Comparison of ENCODE assay signal across 27 mouse cellular contexts in genomic region chr16:65867927-65868326, GRCm38 (mm10). TPM values are rescaled to one million over a fixed set of nuclear protein-coding genes. Genes with fewer than 3 reads are reported as not detected.
DNase-seq lines count a peak whose midpoint lies in the region; ATAC-seq and TF ChIP-seq lines count a peak whose summit lies in the region.
"Had no signal": no experiment of that assay in that cellular context is flagged by ENCODE, and none has a peak within 500 bp of the region (broad histone marks: within the 10 kb centered on the region; RNA-seq: fewer than 3 reads in every experiment).

No protein-coding gene starts in this region.

- H3K27me3 ChIP-seq in kidney, postnatal 0 days (ENCODE audit: insufficient read depth, low read length): no peaks in the 10 kb centered on the region
- H3K27me3 ChIP-seq in kidney, adult 2 months (replicated peaks; ENCODE audit: control insufficient read depth, insufficient read depth, low read length): no peaks in the 10 kb centered on the region
- no peaks in the 10 kb centered on the region for H3K27me3 ChIP-seq in limb, embryonic 15.5 days
- H3K27me3 ChIP-seq: CH12.LX; embryonic facial prominence, embryonic 12.5 days; forebrain, embryonic 15.5 days; heart, embryonic 12.5 days; hindbrain, embryonic 13.5 days; megakaryocyte, embryonic 14.5 days; midbrain, embryonic 12.5 days; stomach, embryonic 15.5 days had no signal

- ATAC-seq in kidney, postnatal 0 days (replicated peaks; ENCODE audit: low FRiP score, low read depth): no peak; the same call in 1 of the 2 replicates
- ATAC-seq in limb, embryonic 15.5 days (ENCODE audit: insufficient number of reproducible peaks, low FRiP score, low TSS enrichment, low read depth): no peak
- ATAC-seq: forebrain, embryonic 15.5 days; intestine, embryonic 16.5 days had no signal

- no peaks in the 10 kb centered on the region for H3K4me1 ChIP-seq in kidney, postnatal 0 days (replicated peaks; ENCODE audit: insufficient read depth, low read length)
- H3K4me1 ChIP-seq in kidney, adult 2 months (ENCODE audit: control insufficient read depth, insufficient read depth, low read length): no peaks in the 10 kb centered on the region
- no peaks in the 10 kb centered on the region for H3K4me1 ChIP-seq in limb, embryonic 15.5 days
- H3K4me1 ChIP-seq: embryonic facial prominence, embryonic 12.5 days; forebrain, embryonic 15.5 days; heart, embryonic 12.5 days; hindbrain, embryonic 13.5 days; megakaryocyte, embryonic 14.5 days; midbrain, embryonic 12.5 days; stomach, embryonic 15.5 days had no signal

- H3K4me2 ChIP-seq in kidney, postnatal 0 days (ENCODE audit: low read length): no peak overlapping the region
- H3K4me2 ChIP-seq in limb, embryonic 15.5 days: no peak overlapping the region
- H3K4me2 ChIP-seq: embryonic facial prominence, embryonic 12.5 days; forebrain, embryonic 15.5 days; heart, embryonic 12.5 days; hindbrain, embryonic 13.5 days; midbrain, embryonic 12.5 days; stomach, embryonic 15.5 days had no signal

- H3K9me3 ChIP-seq in kidney, postnatal 0 days (replicated peaks; ENCODE audit: low read length): no peaks in the 10 kb centered on the region
- H3K9me3 ChIP-seq in limb, embryonic 15.5 days: no peaks in the 10 kb centered on the region
- H3K9me3 ChIP-seq: embryonic facial prominence, embryonic 12.5 days; forebrain, embryonic 15.5 days; heart, embryonic 12.5 days; hindbrain, embryonic 13.5 days; megakaryocyte, embryonic 14.5 days; midbrain, embryonic 12.5 days; stomach, embryonic 15.5 days had no signal

- peak; percentile 79 for DNase-seq in kidney, postnatal 0 days (ENCODE audit: low spot score)
- DNase-seq in kidney, adult 2 months: no peak
- peak; percentile 49 for DNase-seq in 3T3-L1 (ENCODE audit: low read depth, low spot score)
- peak; percentile 67 for DNase-seq in NIH3T3 (ENCODE audit: low read depth)
- no peak for DNase-seq in adrenal gland, postnatal 25 days
- DNase-seq: adrenal gland, postnatal 10 days; cerebellum, adult 11 months; cerebellum, adult 9-10 months; cerebellum, postnatal 36 days; gastrocnemius, adult 2 months; gastrocnemius, postnatal 36 days; heart, adult 18-20 months; heart, postnatal 4 days; kidney, adult 9 months; layer of hippocampus, postnatal 36 days; left cerebral cortex, postnatal 4 days; lung, postnatal 4 days had no signal

- H3K9ac ChIP-seq in kidney, postnatal 0 days (ENCODE audit: low read depth, low read length): no peak overlapping the region
- no peak overlapping the region for H3K9ac ChIP-seq in limb, embryonic 15.5 days
- H3K9ac ChIP-seq: embryonic facial prominence, embryonic 12.5 days; forebrain, embryonic 15.5 days; heart, embryonic 12.5 days; hindbrain, embryonic 13.5 days; midbrain, embryonic 12.5 days; stomach, embryonic 15.5 days had no signal

- H3K27ac ChIP-seq in kidney, postnatal 0 days: no peak overlapping the region
- no peak overlapping the region for H3K27ac ChIP-seq in kidney, adult 2 months (ENCODE audit: insufficient read depth, low read depth, low read length)
- H3K27ac ChIP-seq in limb, embryonic 15.5 days: 0 out of 2 replicates have a peak overlapping the region, but pooled peaks have one; percentile 27
- H3K27ac ChIP-seq: embryonic facial prominence, embryonic 12.5 days; forebrain, embryonic 15.5 days; gastrocnemius, adult 2 months; hindbrain, embryonic 13.5 days; midbrain, embryonic 12.5 days; stomach, embryonic 15.5 days had no signal

- 57% methylated on average over 2 of the region's 2 CpGs for WGBS in kidney, postnatal 0 days
- 66% methylated on average over 2 of the region's 2 CpGs for WGBS in kidney, adult 2 months
- WGBS in limb, embryonic 15.5 days: 25% methylated on average over 2 of the region's 2 CpGs

- TF ChIP-seq CTCF in kidney, postnatal 0 days (IDR thresholded peaks at IDR 0.05; ENCODE audit: low read depth): no peak
- TF ChIP-seq CTCF in kidney, adult 2 months (conservative IDR thresholded peaks at IDR 0.05; ENCODE audit: insufficient read depth, insufficient read length, low read depth, low read length): no peak

- no peak for TF ChIP-seq POLR2A in kidney, adult 2 months (IDR thresholded peaks at IDR 0.05; ENCODE audit: low read depth, low read length)

- no peaks in the 10 kb centered on the region for H3K36me3 ChIP-seq in kidney, postnatal 0 days (ENCODE audit: insufficient read depth, low read length)
- no peaks in the 10 kb centered on the region for H3K36me3 ChIP-seq in kidney, adult 2 months (ENCODE audit: control insufficient read depth, insufficient read depth, low read length)
- H3K36me3 ChIP-seq in limb, embryonic 15.5 days: no peaks in the 10 kb centered on the region
- H3K36me3 ChIP-seq: embryonic facial prominence, embryonic 12.5 days; forebrain, embryonic 15.5 days; heart, embryonic 12.5 days; hindbrain, embryonic 13.5 days; midbrain, embryonic 12.5 days; stomach, embryonic 15.5 days had no signal

- H3K4me3 ChIP-seq in kidney, postnatal 0 days (replicated peaks; ENCODE audit: low read depth, low read length): no peak overlapping the region
- H3K4me3 ChIP-seq in kidney, adult 2 months (ENCODE audit: insufficient read depth, low read depth, low read length): no peak overlapping the region
- no peak overlapping the region for H3K4me3 ChIP-seq in limb, embryonic 15.5 days
- H3K4me3 ChIP-seq: embryonic facial prominence, embryonic 12.5 days; forebrain, embryonic 15.5 days; gastrocnemius, adult 2 months; heart, embryonic 12.5 days; hindbrain, embryonic 13.5 days; megakaryocyte, embryonic 14.5 days; midbrain, embryonic 12.5 days; stomach, embryonic 15.5 days had no signal

RNA-seq across cellular contexts. Expression of gene Vgll3, which starts 52.9 kb away (rescaled TPM):
- 2.1 and 2.8 TPM in 2 replicates for polyA plus RNA-seq in kidney, postnatal 0 days (2015; fragmentation: Nextera tagmentation; extraction: Ambion mirVana)
- polyA plus RNA-seq in kidney, adult 2 months (2012; rRNA removed): 2.9 and 3.1 TPM in 2 replicates
- 26.4 and 27.0 TPM in 2 replicates for polyA plus RNA-seq in limb, embryonic 15.5 days (2015; fragmentation: Nextera tagmentation; extraction: Ambion mirVana)
- total RNA-seq in adrenal gland, postnatal 25 days (2021): 1.3 and 1.5 TPM in 2 replicates
- total RNA-seq: CH12.LX had no signal

Comparison
In these comparisons a context has a peak if more than half of its experiments do, and no peak if none do; other contexts are left out.
1. DNase-seq: peak in kidney, postnatal 0 days (single experiment), 3T3-L1 (single experiment) and NIH3T3 (single experiment); none in kidney, adult 2 months (single experiment) and adrenal gland, postnatal 25 days (single experiment).